Mouse (Mus musculus): ENCODE data around the gene Actl11. TPM values are rescaled to one million over a fixed set of nuclear protein-coding genes. Genes with fewer than 3 reads are reported as not detected.

The Actl11 gene
- total RNA-seq, 2 experiments from 2014 or later = not detected

- ATAC-seq (ENCODE audit: poor library complexity, severe bottlenecking) = no peak
Measured at GRCm38 (mm10) chr9:107918884-107919283, 9.4 kb upstream of the Actl11 start.

DNA sequence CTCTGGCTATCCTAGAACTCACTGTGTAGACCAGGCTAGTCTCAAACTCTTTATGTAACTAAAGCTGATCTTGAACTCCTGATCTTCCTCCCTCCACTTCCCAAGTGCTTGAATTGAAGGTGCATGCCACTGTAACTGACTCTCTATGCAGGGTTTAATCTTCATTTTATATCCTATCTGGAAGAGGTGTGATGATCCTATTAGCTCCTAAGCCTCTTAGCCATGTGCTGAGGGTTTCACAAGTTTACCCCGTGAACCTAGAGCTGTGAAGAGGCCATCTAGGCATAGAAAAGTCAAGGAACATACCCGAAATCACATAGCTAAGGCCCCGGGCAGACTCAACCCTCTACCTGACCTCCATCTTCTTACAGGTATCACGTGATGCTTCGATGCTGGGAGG is 8.8 kb upstream of the Actl11 start:
- ATAC-seq (ENCODE audit: poor library complexity, severe bottlenecking) = no peak

DNA sequence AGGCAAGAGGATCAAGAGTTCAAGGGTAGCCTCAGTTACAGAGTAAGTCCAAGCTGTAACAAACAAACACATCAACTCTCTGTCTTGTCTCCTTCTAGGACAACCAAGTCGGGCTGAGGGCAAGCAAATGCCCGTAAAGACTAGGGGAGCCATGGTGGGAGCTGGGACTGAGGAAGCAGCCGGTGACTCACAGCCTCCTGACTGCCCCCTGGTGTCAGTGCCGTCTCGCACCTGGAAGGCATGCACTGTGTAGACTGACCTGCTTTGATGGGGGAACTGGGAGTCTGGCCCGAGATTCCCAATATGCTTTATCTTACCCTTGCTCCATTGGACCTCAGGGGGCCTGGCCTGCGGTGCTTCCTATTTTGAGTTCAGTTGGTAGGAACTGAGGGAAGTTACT is 5.2 kb upstream of the Actl11 start:
- ATAC-seq (ENCODE audit: poor library complexity, severe bottlenecking) = peak; percentile 82

GRCm38 (mm10) chr9:107923956-107924355 is 4.3 kb upstream of the Actl11 start:
- peak; percentile 42; the same call in 1 of the 2 replicates for ATAC-seq (ENCODE audit: poor library complexity, severe bottlenecking)

GRCm38 (mm10) chr9:107925251-107925650 is 3.0 kb upstream of the Actl11 start:
- ATAC-seq (ENCODE audit: poor library complexity, severe bottlenecking) = no peak

DNA sequence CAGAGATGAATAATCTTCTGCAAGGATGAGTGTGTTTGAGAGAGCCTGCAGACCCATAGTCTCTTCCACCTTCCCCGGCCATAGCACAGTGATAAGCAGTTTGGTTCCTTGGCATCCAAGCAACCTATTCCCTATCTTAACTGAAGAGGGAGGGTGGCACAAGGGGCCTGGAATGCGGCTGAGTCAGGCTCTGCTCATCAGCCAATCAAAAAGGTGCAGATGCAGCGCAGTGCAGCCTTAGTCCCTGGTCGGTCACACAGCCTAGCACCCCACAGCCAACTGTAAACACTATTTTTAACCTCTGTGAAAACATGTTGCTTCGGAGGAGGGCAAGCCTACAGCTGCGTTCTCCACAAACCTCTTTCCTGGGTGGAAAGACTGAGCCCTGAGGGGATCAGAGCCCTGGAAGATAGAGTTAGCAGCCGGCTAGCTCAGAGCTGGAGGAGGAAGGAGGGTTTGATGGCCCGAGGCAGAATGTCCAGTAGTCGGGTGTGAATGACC is 1.3 kb upstream of the Actl11 start:
- no peak for ATAC-seq (ENCODE audit: poor library complexity, severe bottlenecking)

- no peak for ATAC-seq (ENCODE audit: poor library complexity, severe bottlenecking)
Measured at GRCm38 (mm10) chr9:107927749-107928148, 520 bp upstream of the Actl11 start.

DNA sequence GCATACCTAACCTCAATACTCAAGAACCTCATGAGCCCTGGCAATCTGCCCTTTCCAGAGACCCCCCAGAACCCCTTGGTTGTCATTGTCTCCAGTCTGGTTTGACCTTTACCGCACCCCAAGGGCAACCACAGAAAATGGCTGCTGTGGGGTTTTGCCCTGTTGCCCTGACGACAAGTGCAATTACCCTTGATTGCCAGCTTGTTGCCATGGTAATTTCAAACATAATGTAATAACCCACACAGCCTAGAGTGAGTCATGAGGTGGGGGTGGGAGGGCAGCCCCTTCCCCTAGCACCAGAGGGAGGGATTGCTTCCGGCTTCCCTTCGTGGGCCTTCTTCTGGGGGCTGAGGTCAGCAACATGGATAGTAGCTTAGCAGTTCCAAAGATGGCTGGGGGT is 4.0 kb downstream of the Actl11 start:
- no peak for ATAC-seq (ENCODE audit: poor library complexity, severe bottlenecking)

GRCm38 (mm10) chr9:107934146-107934545 is 5.9 kb downstream of the Actl11 start:
- no peak for ATAC-seq (ENCODE audit: poor library complexity, severe bottlenecking)

- no peak for ATAC-seq (ENCODE audit: poor library complexity, severe bottlenecking)
Measured at GRCm38 (mm10) chr9:107935374-107935773, 7.1 kb downstream of the Actl11 start, which contains the start of gene Camkv. TSS of gene Camkv (plus strand) at chr9:107935674.

DNA sequence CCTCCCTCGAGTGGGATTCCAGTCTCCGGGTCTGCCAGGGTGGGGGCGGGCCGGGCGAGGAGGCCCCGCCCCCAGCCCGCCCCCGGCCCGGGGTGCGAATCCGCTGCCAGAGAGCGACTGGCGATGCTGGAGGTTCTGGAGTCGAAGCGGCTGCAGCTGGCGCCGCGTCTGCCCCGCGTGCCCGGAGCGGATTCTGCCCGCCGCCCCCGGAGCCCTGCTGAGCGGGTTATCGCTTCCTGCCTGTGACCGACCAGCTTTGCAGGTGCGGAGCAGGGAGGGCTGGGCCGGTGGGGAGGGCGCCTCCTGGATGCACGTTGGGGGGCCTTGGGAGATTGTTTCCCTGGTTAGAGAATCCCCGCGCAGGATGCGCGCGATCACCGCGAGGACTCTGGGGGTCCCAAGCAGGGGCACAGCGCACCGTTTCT is 7.5 kb downstream of the Actl11 start:
- peak; percentile 40; the same call in 1 of the 2 replicates for ATAC-seq (ENCODE audit: poor library complexity, severe bottlenecking)

DNA sequence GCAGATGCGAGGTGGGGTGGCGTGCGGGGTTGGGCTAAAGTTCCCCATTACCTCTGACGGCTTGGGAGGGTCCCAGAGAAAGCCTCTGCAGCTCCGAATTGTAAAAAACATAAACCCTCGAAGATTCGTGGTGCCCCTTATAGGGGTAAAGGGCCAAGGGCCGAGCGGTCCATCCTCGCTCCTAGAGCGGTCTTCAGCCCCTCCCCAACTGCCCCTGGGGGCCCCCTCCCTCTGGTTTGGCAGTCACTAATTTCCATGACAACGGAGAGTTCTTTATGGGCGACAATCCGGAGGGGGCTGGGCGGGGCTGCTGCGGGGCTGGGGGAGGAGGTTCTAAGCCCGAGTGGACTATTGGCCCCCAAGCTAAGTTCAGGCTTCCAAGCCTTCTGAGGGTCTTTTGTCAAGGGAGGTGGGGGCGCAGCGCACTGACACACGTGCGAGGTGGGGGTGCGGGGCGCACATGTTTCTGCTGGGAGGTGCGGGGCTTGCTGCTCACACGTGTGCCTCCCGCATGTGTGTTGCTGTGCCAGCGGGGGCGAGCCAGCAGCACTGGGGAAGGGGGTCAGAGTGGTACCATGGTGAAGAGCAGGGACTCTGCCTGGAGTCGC is 8.1 kb downstream of the Actl11 start:
- ATAC-seq (ENCODE audit: poor library complexity, severe bottlenecking) = no peak

- ATAC-seq (ENCODE audit: poor library complexity, severe bottlenecking) = no peak
Measured at GRCm38 (mm10) chr9:107936831-107937230, 8.6 kb downstream of the Actl11 start.

DNA sequence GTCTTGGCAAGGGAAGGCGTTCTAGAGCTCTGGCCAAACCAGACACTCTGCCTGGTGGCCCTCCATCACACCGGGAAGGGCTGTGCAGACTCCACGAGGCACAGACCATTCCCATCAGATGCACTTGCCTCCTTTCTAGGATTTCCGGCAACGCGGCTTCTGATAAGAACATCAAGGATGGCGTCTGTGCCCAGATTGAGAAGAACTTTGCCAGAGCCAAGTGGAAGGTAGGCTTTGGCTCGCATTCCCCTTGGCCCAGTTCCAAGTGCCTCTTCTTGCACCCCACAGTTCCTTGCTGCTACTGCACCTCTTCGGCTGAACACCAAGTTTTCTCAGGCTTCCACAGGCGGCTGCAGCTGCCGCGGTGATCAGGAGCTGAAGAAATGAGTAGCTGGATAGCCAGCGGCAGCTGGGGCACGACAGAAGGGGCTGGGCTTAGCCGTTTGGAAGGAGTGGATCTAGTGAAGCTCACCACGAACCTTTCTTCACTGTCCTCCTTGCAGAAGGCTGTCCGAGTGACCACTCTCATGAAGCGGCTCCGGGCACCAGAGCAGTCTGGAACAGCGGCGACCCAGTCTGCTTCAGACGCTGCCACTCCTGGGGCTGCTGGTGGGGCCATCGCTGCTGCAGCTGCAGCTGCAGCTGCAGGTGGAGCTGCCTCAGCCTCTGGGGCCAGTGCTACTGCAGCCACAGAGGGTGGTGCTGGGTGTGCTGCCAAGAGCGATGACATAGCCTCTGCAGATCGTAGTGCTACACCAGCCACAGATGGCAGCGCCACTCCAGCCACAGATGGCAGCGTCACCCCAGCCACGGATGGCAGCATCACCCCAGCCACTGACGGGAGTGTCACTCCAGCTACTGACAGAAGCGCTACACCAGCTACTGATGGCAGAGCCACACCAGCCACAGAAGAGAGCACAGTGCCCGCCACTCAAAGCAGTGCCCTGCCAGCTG is 19.2 kb downstream of the Actl11 start:
- ATAC-seq (ENCODE audit: poor library complexity, severe bottlenecking) = no peak

DNA sequence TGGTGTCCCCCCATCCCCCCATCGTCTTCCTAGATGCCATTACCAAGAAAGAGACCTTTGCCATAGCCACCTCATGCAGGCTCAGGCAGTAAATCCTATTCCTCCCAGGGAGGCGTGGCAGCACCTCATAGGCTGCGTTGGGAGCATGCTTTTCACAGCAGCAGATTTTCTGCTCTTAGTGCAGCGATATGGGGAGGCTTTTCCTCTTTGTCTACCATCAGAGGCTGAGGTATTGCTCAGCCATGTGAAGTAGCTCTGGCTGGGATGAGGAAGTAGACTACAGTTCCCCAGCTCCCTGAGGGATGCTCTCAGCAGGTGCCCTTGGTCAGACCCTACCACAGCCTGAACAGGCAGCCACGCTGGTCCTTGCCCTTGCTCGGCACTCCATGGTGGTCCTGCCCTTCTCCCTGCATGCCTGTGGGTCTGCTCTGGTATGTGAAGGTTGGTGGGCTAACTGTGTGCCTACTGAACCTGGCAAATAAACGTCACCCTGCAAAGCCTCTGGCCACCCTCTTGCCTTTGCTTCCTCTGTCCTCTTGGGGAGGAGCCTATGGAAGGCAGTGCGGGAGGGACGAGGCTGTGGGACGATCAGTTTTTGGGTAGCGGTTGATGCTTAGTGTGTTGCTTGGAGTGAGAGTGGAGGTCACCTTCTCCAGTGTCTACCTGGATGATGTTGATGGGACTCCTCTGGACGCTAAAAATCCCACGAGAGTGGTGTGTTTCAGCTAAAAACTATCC is 21.1 kb downstream of the Actl11 start:
- ATAC-seq (ENCODE audit: poor library complexity, severe bottlenecking) = no peak

DNA sequence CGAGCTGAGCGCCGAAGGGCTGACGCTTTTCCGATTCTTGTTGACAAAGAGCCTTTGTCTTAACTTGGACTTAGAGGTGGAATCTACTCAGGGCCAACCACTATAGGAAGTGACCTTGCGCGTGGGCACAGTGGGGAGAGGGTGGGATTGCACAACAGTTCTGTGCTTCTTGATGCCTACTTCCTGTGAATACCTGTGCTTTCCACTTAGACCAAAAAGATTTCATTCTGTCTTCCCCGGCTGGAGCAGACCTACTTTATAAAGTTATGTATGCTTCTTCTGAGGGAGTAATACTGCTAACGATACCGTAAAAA is 21.6 kb downstream of the Actl11 start, which contains the start of gene Traip:
Gene Traip, plus strand, starts transcription at position 215 of the 314 bp plus-strand sequence.
- ATAC-seq (ENCODE audit: poor library complexity, severe bottlenecking) = no peak

DNA sequence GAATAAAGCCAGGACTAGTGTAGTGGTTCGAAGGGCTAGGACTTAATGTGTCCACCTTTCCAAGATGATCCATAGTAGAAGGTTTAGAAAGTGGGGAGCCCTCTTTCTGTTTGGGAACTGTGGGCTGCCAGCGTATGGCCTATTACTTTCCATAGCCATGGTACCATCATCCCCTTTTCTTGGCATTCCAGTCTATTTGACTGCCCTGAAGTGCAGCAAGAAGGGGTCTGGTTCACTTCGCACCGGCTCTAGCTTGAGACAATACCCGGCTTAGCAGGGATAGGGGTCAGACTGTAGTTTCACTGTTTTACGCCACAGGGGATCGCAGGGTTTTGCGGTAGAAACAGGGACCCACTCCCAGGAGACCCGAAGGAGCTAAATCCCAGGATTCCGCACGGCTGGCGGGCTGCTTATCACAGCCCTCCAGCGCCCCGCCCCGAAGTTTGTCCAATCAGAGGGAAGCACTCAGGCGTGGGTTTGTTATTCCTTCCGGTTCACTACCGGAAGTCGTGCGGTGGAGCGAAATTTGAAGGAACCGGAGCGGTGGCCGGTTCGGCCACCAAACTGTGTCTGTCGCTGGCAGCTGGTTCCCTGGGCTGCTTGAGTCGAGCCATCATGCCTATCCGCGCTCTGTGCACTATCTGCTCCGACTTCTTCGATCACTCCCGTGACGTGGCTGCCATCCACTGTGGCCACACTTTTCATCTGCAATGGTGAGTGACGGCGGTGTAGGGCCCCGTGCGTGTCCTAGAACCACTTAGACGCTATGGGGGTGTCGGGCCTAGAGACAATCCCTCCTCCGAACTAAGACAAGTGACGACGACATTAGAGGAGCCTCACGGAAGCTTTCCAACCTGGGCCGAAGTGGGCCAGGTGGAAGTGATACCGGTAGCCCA is 22.4 kb downstream of the Actl11 start:
- peak; percentile 95 for ATAC-seq (ENCODE audit: poor library complexity, severe bottlenecking)

- no peak for ATAC-seq (ENCODE audit: poor library complexity, severe bottlenecking)
Measured at GRCm38 (mm10) chr9:107955613-107956289, 27.5 kb downstream of the Actl11 start.

- no peak for ATAC-seq (ENCODE audit: poor library complexity, severe bottlenecking)
Measured at GRCm38 (mm10) chr9:107957141-107957540, 28.9 kb downstream of the Actl11 start.

DNA sequence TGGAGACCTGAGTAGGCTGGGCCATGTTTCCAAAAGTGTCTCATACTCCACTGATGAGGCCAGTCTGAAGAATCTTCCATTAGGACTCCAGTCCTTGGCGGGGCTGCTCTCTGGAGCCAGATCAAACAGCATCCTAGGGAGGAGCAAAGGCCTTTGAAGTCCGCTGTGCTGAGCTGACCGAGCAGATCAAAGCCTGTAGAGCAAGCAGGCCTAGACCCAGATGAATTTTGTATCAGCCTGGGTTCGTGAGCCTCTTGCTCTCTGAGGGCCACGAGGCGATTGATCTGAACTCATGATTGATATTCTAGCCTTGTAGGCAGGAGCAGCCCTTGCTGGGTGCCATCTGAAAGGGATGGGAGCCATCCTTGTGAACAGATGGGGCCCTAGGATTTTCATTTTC is 31.6 kb downstream of the Actl11 start:
- no peak for ATAC-seq (ENCODE audit: poor library complexity, severe bottlenecking)

Measured in megakaryocyte, adult 5-6 weeks (primary cell).